ENCODE assay signal across 7 mouse cellular contexts in the genomic region with DNA sequence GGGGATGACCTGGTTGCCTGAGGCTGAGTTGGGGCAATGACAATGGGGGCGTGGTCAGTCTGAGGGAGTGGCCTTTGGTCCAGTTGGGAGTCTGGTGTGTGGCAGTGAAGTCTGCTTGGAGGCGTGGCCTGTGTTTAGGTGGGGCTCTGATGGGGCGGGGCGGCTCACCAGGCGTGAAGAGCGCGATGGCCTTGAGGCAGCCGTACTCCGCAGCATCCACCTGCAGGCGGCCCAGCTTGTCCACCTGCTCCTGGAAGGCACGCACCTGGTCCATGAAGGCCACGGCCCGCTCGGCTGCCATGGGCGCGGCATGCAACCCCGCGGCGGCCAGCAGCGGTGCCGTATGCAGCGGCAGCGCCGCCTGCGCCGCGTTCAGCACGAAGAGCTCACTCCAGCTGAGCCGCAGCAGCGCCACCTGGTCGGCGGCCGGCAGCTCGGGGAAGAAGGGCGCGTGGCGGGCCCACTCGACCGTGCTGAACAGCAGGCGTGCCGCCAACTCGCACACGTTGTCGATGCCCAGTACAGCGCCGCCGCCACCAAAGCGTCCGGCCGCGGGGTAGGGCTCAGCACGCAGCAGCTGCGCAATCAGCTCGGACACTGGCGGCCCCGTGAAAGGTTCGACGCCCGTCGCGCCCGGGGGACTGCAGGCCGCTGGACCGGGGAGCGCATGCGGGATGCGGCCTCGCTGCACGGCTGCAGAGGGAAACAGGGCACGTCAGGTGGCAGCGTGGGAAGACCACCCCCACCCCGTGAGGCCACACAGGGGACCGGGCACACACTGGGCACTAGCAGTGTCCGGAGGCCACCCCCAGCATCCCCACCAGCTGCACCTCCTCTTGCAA. TPM values are rescaled to one million over a fixed set of nuclear protein-coding genes. Genes with fewer than 3 reads are reported as not detected.
DNase-seq lines count a peak whose midpoint lies in the region; ATAC-seq and TF ChIP-seq lines count a peak whose summit lies in the region.

No protein-coding gene starts in this region.

- H3K9ac ChIP-seq in hindbrain, embryonic 13.5 days: peak overlapping the region; percentile 75

- H3K4me1 ChIP-seq in G1E (ENCODE audit: insufficient read depth, low read depth, low read length): peaks cover 51% of the 10 kb centered on the region
- H3K4me1 ChIP-seq in brown adipose tissue, adult 24 weeks (ENCODE audit: control insufficient read depth, insufficient read depth, insufficient read length, low read length): peaks cover 20% of the 10 kb centered on the region
- peaks cover 56% of the 10 kb centered on the region for H3K4me1 ChIP-seq in hindbrain, embryonic 13.5 days (replicated peaks)

- H3K9me3 ChIP-seq in G1E (replicated peaks): peaks cover 8% of the 10 kb centered on the region
- no peaks in the 10 kb centered on the region for H3K9me3 ChIP-seq in hindbrain, embryonic 13.5 days

- TF ChIP-seq CTCF in G1E (IDR thresholded peaks at IDR 0.05; ENCODE audit: low read depth, low read length): no peak

- DNase-seq in G1E (ENCODE audit: low spot score): no peak
- DNase-seq in left cerebral cortex, postnatal 4 days: peak; percentile 65
- DNase-seq in right cerebral cortex, postnatal 25 days: peak; percentile 76

- 5% methylated on average over 63 of the region's 74 CpGs for WGBS in hindbrain, embryonic 13.5 days

- peaks cover 65% of the 10 kb centered on the region for H3K36me3 ChIP-seq in G1E (replicated peaks)
- H3K36me3 ChIP-seq in hindbrain, embryonic 13.5 days: peaks cover 24% of the 10 kb centered on the region

- ATAC-seq in G1E (ENCODE audit: extremely low read depth, insufficient number of reproducible peaks, low FRiP score, poor library complexity, severe bottlenecking): no peak
- ATAC-seq in erythroid progenitor cell, adult 5-6 weeks (replicated peaks; ENCODE audit: low FRiP score, poor library complexity, severe bottlenecking): 0 out of 2 replicates have a peak, but pooled peaks have one; percentile 17
- ATAC-seq in hindbrain, embryonic 13.5 days (ENCODE audit: low FRiP score): peak; percentile 4; the same call in 1 of the 2 replicates
- ATAC-seq in megakaryocyte-erythroid progenitor cell, adult 5-6 weeks (replicated peaks; ENCODE audit: low FRiP score, low TSS enrichment, poor library complexity, severe bottlenecking): peak; percentile 21

- intact Hi-C loops in left cerebral cortex, postnatal 4 days (cut with DNase I): no loop called here

- peak overlapping the region; percentile 67 for H3K4me2 ChIP-seq in hindbrain, embryonic 13.5 days

- H3K4me3 ChIP-seq in G1E (ENCODE audit: low read depth, low read length): peak overlapping the region; percentile 36; the same call in 1 of the 2 replicates
- peak overlapping the region; percentile 15; the same call in 1 of the 2 replicates for H3K4me3 ChIP-seq in brown adipose tissue, adult 24 weeks (ENCODE audit: insufficient read depth, low read depth, low read length)
- H3K4me3 ChIP-seq in hindbrain, embryonic 13.5 days: peak overlapping the region; percentile 40

- peaks cover 8% of the 10 kb centered on the region for H3K27me3 ChIP-seq in G1E (ENCODE audit: insufficient read depth, low read length)
- no peaks in the 10 kb centered on the region for H3K27me3 ChIP-seq in hindbrain, embryonic 13.5 days

- H3K27ac ChIP-seq in brown adipose tissue, adult 24 weeks (replicated peaks; ENCODE audit: low read depth, low read length): no peak overlapping the region
- H3K27ac ChIP-seq in hindbrain, embryonic 13.5 days: peak overlapping the region; percentile 82

RNA-seq across cellular contexts. Expression of a gene that starts 4.7 kb away (rescaled TPM):
- 4.7 and 6.2 TPM in 2 replicates for total RNA-seq in G1E (2014; fragmentation: Nextera tagmentation)
- 18.0 and 25.8 TPM in 2 replicates for total RNA-seq in G1E (2017)
- polyA plus RNA-seq in G1E (2012): 32.3 and 37.6 TPM in 2 replicates
- polyA plus RNA-seq in brown adipose tissue, adult 24 weeks (2012; ENCODE audit: insufficient read depth, insufficient read length, missing spikeins): 8.3 and 9.1 TPM in 2 replicates
- total RNA-seq in erythroid progenitor cell, adult 5-6 weeks (2015; ENCODE audit: low replicate concordance): 1.7 and 13.7 TPM in 2 replicates
- 10.4 and 10.7 TPM in 2 replicates for total RNA-seq in erythroid progenitor cell, adult 5-6 weeks (2017; ENCODE audit: low replicate concordance)
- polyA plus RNA-seq in hindbrain, embryonic 13.5 days (2015; fragmentation: Nextera tagmentation; extraction: Ambion mirVana): 4.6 and 6.2 TPM in 2 replicates
- total RNA-seq in left cerebral cortex, postnatal 4 days (2021): 10 to 100 TPM; 17.9 to 18.5 TPM
- 6.4 and 7.4 TPM in 2 replicates for total RNA-seq in megakaryocyte-erythroid progenitor cell, adult 5-6 weeks (2014; fragmentation: Nextera tagmentation)
- total RNA-seq in megakaryocyte-erythroid progenitor cell, adult 5-6 weeks (2017): 8.1 and 13.8 TPM in 2 replicates

RNA-seq across cellular contexts. Expression of a gene that starts 6.0 kb away (rescaled TPM):
- total RNA-seq in G1E (2014; fragmentation: Nextera tagmentation) (6.4 and 8.6 TPM in 2 replicates), G1E (2017) (9.7 and 17.0 TPM in 2 replicates)
- 36.0 and 47.8 TPM in 2 replicates for polyA plus RNA-seq in G1E (2012)
- polyA plus RNA-seq in brown adipose tissue, adult 24 weeks (2012; ENCODE audit: insufficient read depth, insufficient read length, missing spikeins): 43.4 and 56.0 TPM in 2 replicates
- not detected in 2 replicates for total RNA-seq in erythroid progenitor cell, adult 5-6 weeks (2015; ENCODE audit: low replicate concordance)
- 1.4 and 6.7 TPM in 2 replicates for total RNA-seq in erythroid progenitor cell, adult 5-6 weeks (2017; ENCODE audit: low replicate concordance)
- 20.2 and 21.3 TPM in 2 replicates for polyA plus RNA-seq in hindbrain, embryonic 13.5 days (2015; fragmentation: Nextera tagmentation; extraction: Ambion mirVana)
- total RNA-seq in left cerebral cortex, postnatal 4 days (2021): 10 to 100 TPM; 32.2 to 33.1 TPM
- 1.4 and 3.2 TPM in 2 replicates for total RNA-seq in megakaryocyte-erythroid progenitor cell, adult 5-6 weeks (2014; fragmentation: Nextera tagmentation)
- 1.7 TPM in 1 of 2 replicates, not detected in the other for total RNA-seq in megakaryocyte-erythroid progenitor cell, adult 5-6 weeks (2017)

RNA-seq across cellular contexts. Expression of a gene that starts 9.2 kb away (rescaled TPM):
- 23.3 and 34.5 TPM in 2 replicates for total RNA-seq in G1E (2014; fragmentation: Nextera tagmentation)
- total RNA-seq in G1E (2017): 70.8 and 81.0 TPM in 2 replicates
- 151 and 198 TPM in 2 replicates for polyA plus RNA-seq in G1E (2012)
- 116 and 173 TPM in 2 replicates for polyA plus RNA-seq in brown adipose tissue, adult 24 weeks (2012; ENCODE audit: insufficient read depth, insufficient read length, missing spikeins)
- 46.1 and 99.8 TPM in 2 replicates for total RNA-seq in erythroid progenitor cell, adult 5-6 weeks (2015; ENCODE audit: low replicate concordance)
- 48.1 and 59.2 TPM in 2 replicates for total RNA-seq in erythroid progenitor cell, adult 5-6 weeks (2017; ENCODE audit: low replicate concordance)
- polyA plus RNA-seq in hindbrain, embryonic 13.5 days (2015; fragmentation: Nextera tagmentation; extraction: Ambion mirVana): 109 and 112 TPM in 2 replicates
- 100 to 1,000 TPM; 116 to 117 TPM for total RNA-seq in left cerebral cortex, postnatal 4 days (2021)
- 147 and 161 TPM in 2 replicates for total RNA-seq in megakaryocyte-erythroid progenitor cell, adult 5-6 weeks (2014; fragmentation: Nextera tagmentation)
- 129 and 139 TPM in 2 replicates for total RNA-seq in megakaryocyte-erythroid progenitor cell, adult 5-6 weeks (2017)

RNA-seq across cellular contexts. Expression of a gene that starts 19.8 kb away (rescaled TPM):
- total RNA-seq in G1E (2014; fragmentation: Nextera tagmentation) (not detected in 2 replicates), G1E (2017) (0.06 and 0.11 TPM in 2 replicates)
- 0.08 and 0.09 TPM in 2 replicates for polyA plus RNA-seq in G1E (2012)
- polyA plus RNA-seq in brown adipose tissue, adult 24 weeks (2012; ENCODE audit: insufficient read depth, insufficient read length, missing spikeins): 12.8 and 20.7 TPM in 2 replicates
- not detected in 2 replicates for total RNA-seq in erythroid progenitor cell, adult 5-6 weeks (2015; ENCODE audit: low replicate concordance)
- 0.64 TPM in 1 of 2 replicates, not detected in the other for total RNA-seq in erythroid progenitor cell, adult 5-6 weeks (2017; ENCODE audit: low replicate concordance)
- polyA plus RNA-seq in hindbrain, embryonic 13.5 days (2015; fragmentation: Nextera tagmentation; extraction: Ambion mirVana): 6.2 and 7.1 TPM in 2 replicates
- 1 to 10 TPM; 6.5 TPM for total RNA-seq in left cerebral cortex, postnatal 4 days (2021)
- total RNA-seq in megakaryocyte-erythroid progenitor cell, adult 5-6 weeks (2014; fragmentation: Nextera tagmentation): not detected in 2 replicates
- total RNA-seq in megakaryocyte-erythroid progenitor cell, adult 5-6 weeks (2017): not detected in 2 replicates

RNA-seq across cellular contexts. Expression of a gene that starts 20.9 kb away (rescaled TPM):
- total RNA-seq in G1E (2014; fragmentation: Nextera tagmentation): 58.4 and 83.8 TPM in 2 replicates
- total RNA-seq in G1E (2017): 90.3 and 92.1 TPM in 2 replicates
- polyA plus RNA-seq in G1E (2012): 106 and 107 TPM in 2 replicates
- polyA plus RNA-seq in brown adipose tissue, adult 24 weeks (2012; ENCODE audit: insufficient read depth, insufficient read length, missing spikeins): 78.3 and 79.0 TPM in 2 replicates
- 35.0 and 51.6 TPM in 2 replicates for total RNA-seq in erythroid progenitor cell, adult 5-6 weeks (2015; ENCODE audit: low replicate concordance)
- total RNA-seq in erythroid progenitor cell, adult 5-6 weeks (2017; ENCODE audit: low replicate concordance): 22.3 and 44.8 TPM in 2 replicates
- polyA plus RNA-seq in hindbrain, embryonic 13.5 days (2015; fragmentation: Nextera tagmentation; extraction: Ambion mirVana): 83.3 and 90.9 TPM in 2 replicates
- 10 to 100 TPM; 75.8 to 88.0 TPM for total RNA-seq in left cerebral cortex, postnatal 4 days (2021)
- 107 and 130 TPM in 2 replicates for total RNA-seq in megakaryocyte-erythroid progenitor cell, adult 5-6 weeks (2014; fragmentation: Nextera tagmentation)
- 73.7 and 90.2 TPM in 2 replicates for total RNA-seq in megakaryocyte-erythroid progenitor cell, adult 5-6 weeks (2017)
